Mouse (Mus musculus): ENCODE results near the gene Zfp446. TPM values are rescaled to one million over a fixed set of nuclear protein-coding genes. Genes with fewer than 3 reads are reported as not detected.
"Not testable (repeated sequence)": the region's sequence is repeated elsewhere in the genome, so short reads cannot be mapped to it uniquely, and the experiment has no call there.

Zfp446 gene
- 4.5 and 5.1 TPM in 2 replicates for polyA plus RNA-seq (2011; ENCODE audit: insufficient read depth, insufficient read length, low read depth, missing spikeins)

DNA sequence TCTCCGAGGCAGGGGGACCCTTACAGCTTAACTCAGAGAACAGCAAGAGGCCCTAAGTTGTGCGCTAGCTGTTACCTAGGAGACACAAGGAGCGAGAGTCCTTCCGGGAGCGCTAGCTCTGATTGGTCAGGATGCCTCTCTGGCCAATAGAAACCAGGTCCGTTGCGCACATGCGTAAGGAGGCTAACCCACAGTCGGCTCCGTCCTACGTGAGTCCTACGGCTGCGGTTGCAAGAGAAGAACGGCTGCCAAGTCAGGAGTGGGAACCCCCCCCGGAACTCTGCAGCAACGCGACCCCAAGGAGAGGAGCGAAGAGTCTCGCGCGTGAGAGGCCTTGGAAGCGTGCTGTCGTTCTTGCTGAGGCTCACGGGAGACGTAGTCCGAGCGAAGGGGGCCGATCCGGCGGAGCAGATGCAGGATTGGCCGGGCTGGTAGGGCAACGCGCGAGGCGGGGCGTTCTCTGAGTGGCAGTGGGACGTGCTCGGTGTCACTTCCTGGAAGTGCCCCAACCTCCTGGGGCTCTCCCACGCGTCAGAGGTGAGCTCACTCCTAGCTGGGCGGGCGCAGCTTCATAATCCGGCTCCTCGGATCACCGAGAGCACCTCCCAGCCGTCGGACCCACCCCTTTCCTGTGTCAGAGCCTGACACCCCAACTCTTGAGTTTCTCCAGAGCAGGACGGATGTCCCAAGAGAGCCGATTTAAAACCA lies at the start of gene Zfp446:
TSS of gene Zfp446 (plus strand) at position 167 of the 708 bp plus-strand sequence.
- H3K27ac ChIP-seq (ENCODE audit: insufficient read depth, low read length): peak within 1 kb of the TSS; percentile 32
- no peaks in the 10 kb centered on the region for H3K36me3 ChIP-seq (ENCODE audit: control insufficient read depth, insufficient read depth, low read length, poor library complexity, severe bottlenecking)
- no peaks in the 10 kb centered on the region for H3K27me3 ChIP-seq (ENCODE audit: control insufficient read depth, insufficient read depth, low read length, poor library complexity, severe bottlenecking)
- no peaks in the 10 kb centered on the region for H3K4me1 ChIP-seq (ENCODE audit: control insufficient read depth, insufficient read depth, low read length)
- peak within 1 kb of the TSS; percentile 55 for H3K9ac ChIP-seq (ENCODE audit: low read depth, poor library complexity, severe bottlenecking)
- H3K4me3 ChIP-seq (ENCODE audit: low read depth, low read length): peak within 1 kb of the TSS; percentile 78
- TF ChIP-seq POLR2A (IDR thresholded peaks at IDR 0.05; ENCODE audit: insufficient read depth, low read length) (peak; percentile 57), EP300 (IDR thresholded peaks at IDR 0.05; ENCODE audit: insufficient read depth, low read depth, low read length) (no peak)
- no peaks in the 10 kb centered on the region for H3K9me3 ChIP-seq (replicated peaks; ENCODE audit: control insufficient read depth, insufficient read depth, low read length, poor library complexity, severe bottlenecking)

GRCm38 (mm10) chr7:12933615-12934140 lies 44.0 kb upstream of the Zfp446 start:
- H3K4me3 ChIP-seq (ENCODE audit: low read depth, low read length): no peak overlapping the region
- TF ChIP-seq CTCF (IDR thresholded peaks at IDR 0.05; ENCODE audit: low read depth, low read length) (no peak), POLR2A (IDR thresholded peaks at IDR 0.05; ENCODE audit: insufficient read depth, low read length) (no peak), EP300 (IDR thresholded peaks at IDR 0.05; ENCODE audit: insufficient read depth, low read depth, low read length) (no peak)
- H3K36me3 ChIP-seq (ENCODE audit: control insufficient read depth, insufficient read depth, low read length, poor library complexity, severe bottlenecking): no peaks in the 10 kb centered on the region
- no peak overlapping the region for H3K9ac ChIP-seq (ENCODE audit: low read depth, poor library complexity, severe bottlenecking)
- H3K9me3 ChIP-seq (replicated peaks; ENCODE audit: control insufficient read depth, insufficient read depth, low read length, poor library complexity, severe bottlenecking): no peaks in the 10 kb centered on the region
- peaks cover 4% of the 10 kb centered on the region for H3K4me1 ChIP-seq (ENCODE audit: control insufficient read depth, insufficient read depth, low read length)
- no peak overlapping the region; the same call in 1 of the 2 replicates for H3K27ac ChIP-seq (ENCODE audit: insufficient read depth, low read length)
- no peaks in the 10 kb centered on the region for H3K27me3 ChIP-seq (ENCODE audit: control insufficient read depth, insufficient read depth, low read length, poor library complexity, severe bottlenecking)

GRCm38 (mm10) chr7:12934808-12935207 lies 42.8 kb upstream of the Zfp446 start:
- Histone ChIP-seq H3K9ac (ENCODE audit: low read depth, poor library complexity, severe bottlenecking) (no peak overlapping the region), H3K27ac (ENCODE audit: insufficient read depth, low read length) (no peak overlapping the region), H3K4me3 (ENCODE audit: low read depth, low read length) (no peak overlapping the region), H3K4me1 (ENCODE audit: control insufficient read depth, insufficient read depth, low read length) (peaks cover 2% of the 10 kb centered on the region), H3K36me3 (ENCODE audit: control insufficient read depth, insufficient read depth, low read length, poor library complexity, severe bottlenecking) (no peaks in the 10 kb centered on the region), H3K27me3 (ENCODE audit: control insufficient read depth, insufficient read depth, low read length, poor library complexity, severe bottlenecking) (no peaks in the 10 kb centered on the region), H3K9me3 (replicated peaks; ENCODE audit: control insufficient read depth, insufficient read depth, low read length, poor library complexity, severe bottlenecking) (no peaks in the 10 kb centered on the region)
- TF ChIP-seq CTCF (IDR thresholded peaks at IDR 0.05; ENCODE audit: low read depth, low read length) (no peak), POLR2A (IDR thresholded peaks at IDR 0.05; ENCODE audit: insufficient read depth, low read length) (no peak), EP300 (IDR thresholded peaks at IDR 0.05; ENCODE audit: insufficient read depth, low read depth, low read length) (no peak)

GRCm38 (mm10) chr7:12937254-12937803 lies 40.3 kb upstream of the Zfp446 start:
- not testable (repeated sequence) for H3K27me3 ChIP-seq (ENCODE audit: control insufficient read depth, insufficient read depth, low read length, poor library complexity, severe bottlenecking); H3K9me3 ChIP-seq (replicated peaks; ENCODE audit: control insufficient read depth, insufficient read depth, low read length, poor library complexity, severe bottlenecking); H3K27ac ChIP-seq (ENCODE audit: insufficient read depth, low read length); H3K9ac ChIP-seq (ENCODE audit: low read depth, poor library complexity, severe bottlenecking); H3K36me3 ChIP-seq (ENCODE audit: control insufficient read depth, insufficient read depth, low read length, poor library complexity, severe bottlenecking); H3K4me3 ChIP-seq (ENCODE audit: low read depth, low read length); H3K4me1 ChIP-seq (ENCODE audit: control insufficient read depth, insufficient read depth, low read length)

DNA sequence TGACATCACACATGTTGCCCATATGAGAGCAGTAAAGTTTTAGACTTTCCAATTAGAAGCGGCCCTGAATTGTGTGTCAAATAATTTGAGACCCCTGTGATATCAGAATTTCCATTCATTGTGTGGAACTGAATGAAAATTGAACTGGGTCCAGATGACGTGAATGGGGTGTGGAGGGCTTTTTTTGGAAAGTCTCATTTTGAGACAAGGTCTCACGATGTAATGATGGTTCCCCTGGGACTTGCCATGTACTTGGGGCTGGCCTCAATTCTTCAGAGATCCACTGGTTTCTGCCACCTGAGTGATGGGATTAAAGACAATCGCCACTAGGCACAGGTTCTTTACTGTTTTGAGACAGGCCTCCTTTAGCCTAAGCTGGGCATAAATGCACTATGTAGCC lies 37.0 kb upstream of the Zfp446 start:
- Histone ChIP-seq H3K9me3 (replicated peaks; ENCODE audit: control insufficient read depth, insufficient read depth, low read length, poor library complexity, severe bottlenecking) (no peaks in the 10 kb centered on the region), H3K27ac (ENCODE audit: insufficient read depth, low read length) (no peak overlapping the region), H3K9ac (ENCODE audit: low read depth, poor library complexity, severe bottlenecking) (no peak overlapping the region), H3K36me3 (ENCODE audit: control insufficient read depth, insufficient read depth, low read length, poor library complexity, severe bottlenecking) (no peaks in the 10 kb centered on the region), H3K27me3 (ENCODE audit: control insufficient read depth, insufficient read depth, low read length, poor library complexity, severe bottlenecking) (no peaks in the 10 kb centered on the region), H3K4me3 (ENCODE audit: low read depth, low read length) (no peak overlapping the region), H3K4me1 (ENCODE audit: control insufficient read depth, insufficient read depth, low read length) (no peaks in the 10 kb centered on the region)
- TF ChIP-seq POLR2A (IDR thresholded peaks at IDR 0.05; ENCODE audit: insufficient read depth, low read length) (no peak), EP300 (IDR thresholded peaks at IDR 0.05; ENCODE audit: insufficient read depth, low read depth, low read length) (no peak), CTCF (IDR thresholded peaks at IDR 0.05; ENCODE audit: low read depth, low read length) (no peak)

GRCm38 (mm10) chr7:12943488-12943887 lies 34.2 kb upstream of the Zfp446 start:
- no peak for TF ChIP-seq EP300 (IDR thresholded peaks at IDR 0.05; ENCODE audit: insufficient read depth, low read depth, low read length)
- peak; percentile 46 for TF ChIP-seq CTCF (IDR thresholded peaks at IDR 0.05; ENCODE audit: low read depth, low read length)
- Histone ChIP-seq H3K27me3 (ENCODE audit: control insufficient read depth, insufficient read depth, low read length, poor library complexity, severe bottlenecking) (no peaks in the 10 kb centered on the region), H3K4me1 (ENCODE audit: control insufficient read depth, insufficient read depth, low read length) (no peaks in the 10 kb centered on the region), H3K36me3 (ENCODE audit: control insufficient read depth, insufficient read depth, low read length, poor library complexity, severe bottlenecking) (no peaks in the 10 kb centered on the region), H3K4me3 (ENCODE audit: low read depth, low read length) (no peak overlapping the region), H3K9ac (ENCODE audit: low read depth, poor library complexity, severe bottlenecking) (no peak overlapping the region), H3K27ac (ENCODE audit: insufficient read depth, low read length) (no peak overlapping the region), H3K9me3 (replicated peaks; ENCODE audit: control insufficient read depth, insufficient read depth, low read length, poor library complexity, severe bottlenecking) (no peaks in the 10 kb centered on the region)

All from ES-Bruce4 (cell line).